Mouse (Mus musculus): Measurements from ENCODE around the gene Trim71.
A peak's percentile ranks its signal among the peaks of the same experiment; 100 is the strongest.

The Trim71 gene

GRCm38 (mm10) chr9:114563761-114564606, at the start of gene Trim71:
TSS of gene Trim71 (minus strand) at chr9:114564369.
- no peak for DNase-seq (ENCODE audit: low read depth)

GRCm38 (mm10) chr9:114613026-114613425, 48.9 kb upstream of the Trim71 start:
- no peak for DNase-seq (ENCODE audit: low read depth)

DNA sequence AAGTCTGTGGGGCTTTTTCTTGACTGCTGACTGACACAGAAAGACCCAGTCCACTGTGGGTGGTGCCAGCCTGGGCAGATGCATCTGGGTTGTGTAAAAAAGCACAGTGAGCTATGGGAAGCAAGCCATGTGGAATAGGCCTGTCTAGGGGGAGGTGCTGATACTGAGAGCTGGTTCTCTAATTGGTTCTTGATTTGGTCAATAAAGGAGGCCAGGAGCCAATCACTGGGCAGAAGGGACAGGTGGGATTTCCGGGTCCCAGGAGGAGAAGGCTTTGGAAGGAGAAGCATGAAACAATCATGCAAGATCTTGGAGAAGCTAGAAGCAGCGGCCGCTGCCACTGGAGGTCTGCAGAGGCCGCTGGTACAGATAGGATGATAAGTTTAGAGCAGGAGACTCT, 48.4 kb upstream of the Trim71 start:
- DNase-seq (ENCODE audit: low read depth), result no peak

DNA sequence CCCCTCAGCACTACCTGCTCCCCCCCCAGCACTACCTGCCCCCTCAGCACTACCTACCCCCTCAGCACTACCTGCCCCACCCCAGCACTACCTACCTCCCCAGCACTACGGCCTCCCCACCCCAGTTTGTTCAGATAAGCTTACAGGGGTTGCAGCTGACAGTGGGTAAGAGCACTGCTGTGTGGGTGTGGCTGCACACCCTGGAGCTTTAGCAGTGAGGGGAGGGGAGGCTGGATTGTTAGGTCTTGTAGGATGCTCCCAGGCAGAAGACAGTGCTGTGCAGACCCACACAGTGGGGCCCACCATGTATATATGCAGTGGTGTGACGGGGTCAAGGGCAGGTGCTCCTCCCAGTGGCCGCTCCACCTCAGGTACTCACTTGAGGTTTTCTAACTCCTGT, 46.1 kb upstream of the Trim71 start:
- DNase-seq (ENCODE audit: low read depth), result no peak

DNA sequence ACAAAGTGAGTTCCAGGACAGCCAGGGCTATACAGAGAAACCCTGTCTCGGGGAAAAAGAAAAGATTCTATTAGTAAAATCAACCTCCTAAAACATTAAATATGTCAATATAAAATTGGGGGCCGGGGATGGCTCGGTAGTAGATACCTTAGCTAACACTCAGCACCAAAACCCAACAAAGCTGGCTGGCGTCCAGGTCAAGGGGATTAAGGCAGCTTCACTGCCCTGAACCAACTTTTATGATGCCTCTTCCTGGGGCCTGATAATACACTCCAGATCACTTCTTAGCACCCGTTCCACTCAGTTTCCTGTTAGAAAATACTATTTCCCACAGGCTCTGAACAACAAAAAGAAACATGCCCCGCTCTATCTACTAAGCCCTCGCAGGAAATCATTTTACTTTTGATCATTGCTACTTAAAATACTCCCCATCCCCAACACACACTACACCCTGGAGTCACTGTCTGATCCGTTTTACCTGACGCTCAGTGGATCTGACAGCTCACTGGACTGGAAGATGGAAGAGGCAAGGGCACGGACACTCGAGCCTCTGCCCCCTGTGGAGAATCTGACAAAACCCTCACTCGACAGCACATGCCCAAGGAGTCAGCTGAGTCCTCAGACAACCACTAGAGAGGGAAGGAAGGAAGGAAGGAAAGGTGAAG, 39.8 kb upstream of the Trim71 start:
- DNase-seq (ENCODE audit: low read depth), result no peak

- no peak for DNase-seq (ENCODE audit: low read depth)
These were observed 36.9 kb upstream of the Trim71 start for GRCm38 (mm10) chr9:114601096-114601495.

GRCm38 (mm10) chr9:114585017-114585345, 20.8 kb upstream of the Trim71 start:
- DNase-seq (ENCODE audit: low read depth), result peak; percentile 20

GRCm38 (mm10) chr9:114584183-114585016, 20.2 kb upstream of the Trim71 start:
- DNase-seq (ENCODE audit: low read depth), result peak; percentile 32

DNA sequence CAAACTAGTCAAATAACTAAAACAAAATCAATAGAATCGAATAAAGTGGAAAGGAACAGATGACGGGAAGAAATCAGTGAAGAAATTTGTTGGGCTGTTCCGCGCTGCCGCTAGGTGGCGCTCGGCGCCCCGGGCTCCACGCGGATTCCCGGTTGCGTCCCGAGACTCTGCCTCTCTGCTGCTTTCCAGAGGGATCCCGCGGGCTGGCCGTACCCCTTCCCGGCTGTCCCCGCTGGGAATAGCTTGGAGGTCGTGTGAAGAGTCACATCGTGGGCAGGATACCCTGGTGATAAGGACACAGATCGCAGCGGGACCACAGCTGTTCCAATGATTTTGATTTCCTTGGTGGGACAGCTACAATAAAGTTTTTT, 19.6 kb upstream of the Trim71 start:
- peak; percentile 81 for DNase-seq (ENCODE audit: low read depth)

DNA sequence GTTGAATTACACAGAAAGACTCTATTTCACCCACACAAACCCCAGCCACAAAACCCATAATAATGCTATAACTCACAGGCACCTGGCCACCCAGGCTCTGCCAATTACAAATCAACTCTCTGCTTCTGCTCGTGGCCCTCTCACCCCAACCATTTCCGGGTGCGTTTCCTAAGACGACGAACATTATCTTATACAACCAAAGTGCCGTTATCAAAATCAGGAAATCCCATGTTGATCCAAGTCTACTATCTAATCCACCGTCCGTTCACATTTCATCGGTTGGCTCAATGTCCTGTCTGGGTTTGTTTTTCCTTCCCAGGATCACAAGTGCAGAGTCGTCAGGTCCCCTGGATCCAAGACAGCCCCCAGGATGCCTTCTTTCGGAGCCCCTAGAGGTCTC, 14.5 kb upstream of the Trim71 start:
- no peak for DNase-seq (ENCODE audit: low read depth)

DNA sequence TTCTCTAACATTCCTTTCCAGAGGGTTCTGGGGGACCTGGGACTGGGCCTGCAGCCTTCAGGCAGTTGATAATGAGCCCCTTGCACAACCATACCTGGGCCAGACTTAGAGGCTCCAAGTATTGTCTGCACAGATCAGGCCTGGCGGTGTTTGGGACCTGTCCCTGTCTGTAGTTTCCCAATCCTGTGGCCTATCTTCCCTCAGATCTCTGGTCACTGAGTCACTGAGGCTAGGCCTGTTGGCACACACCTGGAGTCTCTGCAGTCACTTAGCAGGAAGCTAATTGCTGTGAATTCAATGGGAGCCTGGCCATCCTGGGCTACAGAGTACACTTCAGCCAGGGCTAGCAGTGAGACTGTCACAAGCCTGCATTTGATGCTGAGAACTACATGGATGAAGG, 11.8 kb upstream of the Trim71 start:
- DNase-seq (ENCODE audit: low read depth), result no peak

- DNase-seq (ENCODE audit: low read depth), result no peak
These were observed 9.4 kb upstream of the Trim71 start for GRCm38 (mm10) chr9:114573528-114573927.

GRCm38 (mm10) chr9:114568682-114569474, 4.7 kb upstream of the Trim71 start:
- no peak for DNase-seq (ENCODE audit: low read depth)

DNA sequence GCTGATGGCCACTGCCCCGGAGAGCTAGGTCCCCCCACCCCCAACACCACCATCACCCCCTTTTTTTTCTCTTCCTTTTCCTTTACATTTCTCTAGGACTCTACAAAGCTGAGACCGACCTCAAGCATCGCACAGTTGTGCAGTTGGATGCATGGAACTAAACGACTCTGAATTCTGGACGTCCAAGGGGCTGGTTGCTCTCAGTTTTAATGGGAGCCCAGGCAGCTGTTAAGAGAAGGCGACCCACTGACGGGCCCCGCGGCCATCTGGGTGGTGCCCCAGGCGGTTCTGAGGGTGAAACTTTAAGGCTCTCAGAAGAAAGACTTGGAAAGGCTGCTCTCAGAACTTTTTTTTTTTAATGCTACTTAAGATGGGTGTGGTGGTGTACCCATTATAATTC, 498 bp upstream of the Trim71 start:
- no peak for DNase-seq (ENCODE audit: low read depth)

GRCm38 (mm10) chr9:114562919-114563751, 1.0 kb downstream of the Trim71 start:
- DNase-seq (ENCODE audit: low read depth), result no peak

DNA sequence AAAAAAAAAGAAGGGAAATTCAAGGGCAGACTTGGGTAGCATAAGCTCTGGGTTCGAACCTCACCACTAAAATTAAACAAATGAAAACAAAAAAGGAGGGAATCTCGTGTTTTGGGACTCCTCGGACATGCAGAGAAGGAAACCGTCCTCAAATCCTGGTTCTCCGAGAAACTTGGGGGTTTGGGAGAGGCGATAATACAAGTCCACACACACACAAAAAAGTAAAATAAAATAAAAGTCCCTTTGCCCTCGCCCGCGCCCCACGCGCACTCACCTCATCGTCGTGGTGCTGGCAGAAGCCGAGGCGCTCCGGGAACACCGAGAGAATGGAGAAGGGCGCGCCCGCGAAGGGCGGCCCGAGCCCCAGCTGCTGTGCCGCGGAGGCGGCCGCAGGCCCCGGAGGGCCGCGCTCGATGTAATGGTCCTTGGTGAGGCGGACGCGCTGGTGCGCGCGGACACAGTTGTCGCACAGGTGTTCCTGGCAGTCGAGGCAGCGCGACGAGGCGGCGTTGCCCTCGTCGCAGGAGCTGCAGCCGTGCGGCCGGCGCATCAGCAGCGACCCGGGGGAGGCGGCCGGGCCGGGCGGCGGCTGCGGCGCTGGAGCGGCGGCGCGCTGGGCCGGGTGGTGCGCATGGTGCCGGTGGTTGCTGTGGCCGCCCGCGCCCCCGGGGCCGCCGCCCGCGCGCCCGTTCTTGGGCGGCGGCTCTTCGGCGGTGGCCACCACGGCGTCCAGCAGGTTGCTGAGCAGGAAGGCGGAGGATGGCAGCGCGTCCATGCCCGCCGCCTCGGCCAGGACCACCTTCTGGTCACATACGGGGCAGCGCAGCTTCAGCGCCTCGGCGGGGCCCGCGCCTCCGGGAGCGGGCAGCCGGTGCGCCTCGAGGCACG, 1.9 kb downstream of the Trim71 start:
- DNase-seq (ENCODE audit: low read depth), result no peak

- no peak for DNase-seq (ENCODE audit: low read depth)
These were observed 2.5 kb downstream of the Trim71 start for GRCm38 (mm10) chr9:114561671-114561971.

DNA sequence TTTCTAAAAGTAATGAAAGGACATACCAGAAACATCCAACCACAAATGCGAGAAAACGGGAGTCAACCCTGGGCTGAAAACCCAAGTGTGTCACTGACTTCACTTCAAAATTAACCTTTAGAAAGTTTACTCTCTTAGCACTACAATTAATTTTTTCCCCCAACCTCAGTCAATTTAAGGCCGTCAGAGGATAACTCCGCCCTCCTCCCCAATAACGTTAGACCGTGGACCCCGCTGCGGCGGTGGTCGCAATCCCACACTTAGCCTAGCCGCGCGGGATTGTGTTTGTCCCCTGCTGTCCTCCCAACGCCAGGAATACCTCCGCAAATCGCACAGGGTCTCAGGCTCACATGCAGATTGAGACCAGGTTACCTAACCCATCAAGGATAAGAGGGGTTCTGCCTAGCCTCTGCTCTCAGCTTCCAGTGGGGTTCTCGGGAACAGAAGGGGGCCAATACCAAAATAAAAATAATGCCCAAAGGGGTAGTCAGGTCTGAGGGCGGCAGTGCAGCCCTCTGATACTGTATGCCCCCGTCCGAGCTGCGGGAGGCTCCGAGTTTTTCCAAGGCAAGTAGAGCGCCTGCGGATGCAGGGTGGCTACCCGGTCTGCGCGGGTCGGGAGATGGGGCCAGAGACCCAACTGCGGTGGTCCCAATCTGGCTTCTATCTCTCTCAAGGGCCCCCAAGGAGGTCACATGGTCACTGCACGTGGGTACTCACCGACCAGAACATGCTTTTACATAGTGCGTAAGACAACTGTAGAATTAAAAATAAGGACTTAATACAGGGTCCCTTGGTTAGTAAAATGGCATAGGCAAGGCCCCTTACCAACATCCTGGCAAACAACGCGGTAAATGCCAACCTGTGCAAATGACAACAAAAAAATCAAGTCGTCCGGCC, 3.1 kb downstream of the Trim71 start:
- no peak for DNase-seq (ENCODE audit: low read depth)

DNA sequence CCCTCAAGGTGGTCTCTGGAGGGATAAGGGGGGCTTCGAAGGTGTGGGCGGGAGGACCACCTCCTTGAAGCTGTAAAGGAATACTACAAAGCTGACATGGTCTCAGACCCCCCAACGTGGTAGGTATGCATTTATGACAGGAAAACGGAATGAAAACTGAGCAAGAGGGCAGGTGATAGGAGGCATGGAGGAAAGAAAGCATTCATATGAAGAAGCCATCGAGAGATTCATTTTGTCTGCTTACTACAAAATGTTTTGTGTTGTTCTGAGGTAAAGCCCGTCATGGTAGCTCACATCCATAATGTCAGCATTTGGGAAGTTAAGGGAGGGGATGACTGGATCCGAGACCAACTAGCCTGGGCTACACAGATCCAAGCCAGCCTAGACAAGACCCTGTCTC, 4.0 kb downstream of the Trim71 start:
- no peak for DNase-seq (ENCODE audit: low read depth)
